Mouse (Mus musculus) liver, postnatal 0 days (tissue): ENCODE results near the gene Tshz2.

Experiments used
- CTCF ChIP-seq: sonication (generic); IDR thresholded peaks from 2 replicates; pipeline ENCODE4 v1.5.1; 2016; ENCODE audit warnings: antibody characterized with exemption, low read depth
- EP300 ChIP-seq: IDR thresholded peaks from 2 replicates; pipeline ENCODE4 v1.6.1; 2016; ENCODE audit warnings: antibody characterized with exemption, low read depth, mild to moderate bottlenecking

DNA sequence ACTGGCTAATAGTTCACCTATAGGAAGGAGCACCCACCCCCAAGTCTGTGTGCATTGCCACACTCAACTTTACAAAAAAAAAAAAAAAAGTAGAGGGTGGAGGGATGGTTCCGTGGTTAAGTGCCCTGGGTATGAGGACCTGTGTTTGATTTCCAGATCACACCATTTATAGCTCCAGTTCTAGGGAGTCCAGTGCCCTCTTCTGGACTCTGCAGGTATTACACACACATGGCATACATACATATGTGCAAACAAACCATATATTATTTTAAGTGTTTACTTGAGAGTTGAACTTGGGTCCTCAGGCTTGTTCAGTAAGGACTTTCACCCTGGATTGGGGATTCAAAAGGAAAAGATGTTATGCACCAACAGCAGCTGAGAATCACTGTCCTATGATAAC lies 127.3 kb downstream of the Tshz2 start:
- TF ChIP-seq EP300, result no peak
- TF ChIP-seq CTCF, result peak; percentile 53
